14 mouse cellular contexts compared by ENCODE assay signal in the genomic region with DNA sequence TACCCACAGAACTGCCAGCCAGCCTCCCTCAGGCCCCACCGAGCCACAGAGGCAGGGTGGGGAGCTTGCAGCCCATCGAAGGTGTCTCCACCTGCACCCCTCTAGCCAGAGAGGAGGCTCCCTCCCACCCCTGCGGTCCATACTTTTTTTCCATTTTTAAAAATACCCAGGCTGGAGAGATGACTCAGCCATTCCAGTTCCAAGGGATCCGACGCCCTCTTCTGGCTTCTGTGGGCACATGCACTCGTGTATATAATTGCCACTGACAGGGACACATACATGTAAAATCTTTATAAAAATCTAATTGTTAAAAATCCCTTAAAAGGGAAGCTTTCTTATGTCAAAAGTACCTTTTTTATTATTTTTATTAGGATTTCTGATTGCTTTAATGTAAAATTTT. TPM values are rescaled to one million over a fixed set of nuclear protein-coding genes. Genes with fewer than 3 reads are reported as not detected.
DNase-seq lines count a peak whose midpoint lies in the region; ATAC-seq and TF ChIP-seq lines count a peak whose summit lies in the region.
"Had no signal": no experiment of that assay in that cellular context is flagged by ENCODE, and none has a peak within 500 bp of the region (broad histone marks: within the 10 kb centered on the region; RNA-seq: fewer than 3 reads in every experiment).

No protein-coding gene starts in this region.

- H3K4me2 ChIP-seq in intestine, embryonic 16.5 days (ENCODE audit: low read depth, low read length): no peak overlapping the region
- no peak overlapping the region for H3K4me2 ChIP-seq in intestine, embryonic 15.5 days (replicated peaks)
- no peak overlapping the region for H3K4me2 ChIP-seq in midbrain, postnatal 0 days (ENCODE audit: low read depth, low read length, poor library complexity, severe bottlenecking)
- H3K4me2 ChIP-seq in midbrain, embryonic 14.5 days (ENCODE audit: low read length): no peak overlapping the region
- H3K4me2 ChIP-seq: forebrain, embryonic 12.5 days; lung, embryonic 15.5 days had no signal

- H3K4me1 ChIP-seq in intestine, embryonic 16.5 days (ENCODE audit: control insufficient read depth, insufficient read depth, low read length): no peaks in the 10 kb centered on the region
- H3K4me1 ChIP-seq in intestine, embryonic 15.5 days (replicated peaks): no peaks in the 10 kb centered on the region
- no peaks in the 10 kb centered on the region for H3K4me1 ChIP-seq in midbrain, postnatal 0 days (ENCODE audit: insufficient read depth, low read length)
- H3K4me1 ChIP-seq in midbrain, embryonic 14.5 days (ENCODE audit: control insufficient read depth, insufficient read depth, low read length): no peaks in the 10 kb centered on the region
- H3K4me1 ChIP-seq in cortical plate, adult 2 months (ENCODE audit: control insufficient read depth, insufficient read depth, low read length): no peaks in the 10 kb centered on the region
- no peaks in the 10 kb centered on the region for H3K4me1 ChIP-seq in hindbrain, embryonic 10.5 days (replicated peaks)
- H3K4me1 ChIP-seq: embryonic facial prominence, embryonic 10.5 days; forebrain, embryonic 12.5 days; lung, embryonic 15.5 days had no signal

- TF ChIP-seq CTCF in midbrain, postnatal 0 days (IDR thresholded peaks at IDR 0.05): peak; percentile 47
- peak; percentile 36; the same call in 1 of the 2 replicates for TF ChIP-seq CTCF in cortical plate, adult 2 months (IDR thresholded peaks at IDR 0.05; ENCODE audit: extremely low read depth, insufficient read depth, low read length)

- ATAC-seq in intestine, embryonic 16.5 days: 0 out of 2 replicates have a peak, but pooled peaks have one; percentile 22
- no peak for ATAC-seq in intestine, embryonic 15.5 days
- no peak for ATAC-seq in midbrain, postnatal 0 days (ENCODE audit: low FRiP score)
- ATAC-seq in midbrain, embryonic 14.5 days (ENCODE audit: low FRiP score, low TSS enrichment): no peak

- no peak for TF ChIP-seq POLR2A in cortical plate, adult 2 months (IDR thresholded peaks at IDR 0.05; ENCODE audit: extremely low read depth, insufficient read depth, low read length)

- H3K27ac ChIP-seq in intestine, embryonic 16.5 days (ENCODE audit: low read length): no peak overlapping the region
- H3K27ac ChIP-seq in intestine, embryonic 15.5 days: no peak overlapping the region
- H3K27ac ChIP-seq in midbrain, postnatal 0 days (ENCODE audit: low read depth, low read length): no peak overlapping the region
- no peak overlapping the region for H3K27ac ChIP-seq in midbrain, embryonic 14.5 days (replicated peaks; ENCODE audit: low read depth, low read length)
- no peak overlapping the region for H3K27ac ChIP-seq in cortical plate, adult 2 months (ENCODE audit: insufficient read depth, low read length)
- no peak overlapping the region for H3K27ac ChIP-seq in hindbrain, embryonic 10.5 days
- H3K27ac ChIP-seq: embryonic facial prominence, embryonic 10.5 days; forebrain, embryonic 12.5 days; lung, embryonic 15.5 days had no signal

- DNase-seq in midbrain, postnatal 0 days (ENCODE audit: low spot score): peak; percentile 19
- no peak for DNase-seq in midbrain, embryonic 14.5 days
- DNase-seq in frontal cortex, postnatal 36 days (ENCODE audit: low spot score in 2 of 2): no peak
- DNase-seq in hindbrain, embryonic 10.5 days (ENCODE audit: low spot score): no peak
- DNase-seq: adrenal gland, adult 8-10 months; gastrocnemius, postnatal 25 days; kidney, postnatal 25 days; spleen, adult 18-20 months had no signal

- no peak overlapping the region for H3K9ac ChIP-seq in intestine, embryonic 16.5 days (ENCODE audit: low read depth, low read length)
- H3K9ac ChIP-seq in intestine, embryonic 15.5 days: no peak overlapping the region
- no peak overlapping the region for H3K9ac ChIP-seq in midbrain, postnatal 0 days (replicated peaks; ENCODE audit: low read length, poor library complexity, severe bottlenecking)
- H3K9ac ChIP-seq in midbrain, embryonic 14.5 days (replicated peaks; ENCODE audit: low read length): no peak overlapping the region
- H3K9ac ChIP-seq: forebrain, embryonic 12.5 days; lung, embryonic 15.5 days had no signal

- no peaks in the 10 kb centered on the region for H3K9me3 ChIP-seq in intestine, embryonic 16.5 days (ENCODE audit: control insufficient read depth, low read length)
- no peaks in the 10 kb centered on the region for H3K9me3 ChIP-seq in intestine, embryonic 15.5 days
- no peaks in the 10 kb centered on the region for H3K9me3 ChIP-seq in midbrain, postnatal 0 days (ENCODE audit: low read length)
- H3K9me3 ChIP-seq in midbrain, embryonic 14.5 days (ENCODE audit: control insufficient read depth, low read length): no peaks in the 10 kb centered on the region
- no peaks in the 10 kb centered on the region for H3K9me3 ChIP-seq in hindbrain, embryonic 10.5 days
- H3K9me3 ChIP-seq: embryonic facial prominence, embryonic 10.5 days; forebrain, embryonic 12.5 days; lung, embryonic 15.5 days had no signal

- no peak overlapping the region for H3K4me3 ChIP-seq in intestine, embryonic 16.5 days (ENCODE audit: low read length)
- no peak overlapping the region for H3K4me3 ChIP-seq in intestine, embryonic 15.5 days (replicated peaks)
- H3K4me3 ChIP-seq in midbrain, postnatal 0 days (ENCODE audit: low read depth, low read length): no peak overlapping the region
- no peak overlapping the region for H3K4me3 ChIP-seq in midbrain, embryonic 14.5 days (replicated peaks; ENCODE audit: low read depth, low read length)
- H3K4me3 ChIP-seq in cortical plate, adult 2 months (ENCODE audit: insufficient read depth, low read length): no peak overlapping the region
- no peak overlapping the region for H3K4me3 ChIP-seq in hindbrain, embryonic 10.5 days
- H3K4me3 ChIP-seq: embryonic facial prominence, embryonic 10.5 days; forebrain, embryonic 12.5 days; lung, embryonic 15.5 days had no signal

- WGBS in intestine, embryonic 16.5 days: 92% methylated on average over 6 of the region's 6 CpGs
- WGBS in intestine, embryonic 15.5 days: 94% methylated on average over 6 of the region's 6 CpGs
- WGBS in midbrain, postnatal 0 days: 98% methylated on average over 6 of the region's 6 CpGs
- 93% methylated on average over 6 of the region's 6 CpGs for WGBS in midbrain, embryonic 14.5 days
- WGBS in hindbrain, embryonic 10.5 days: 93% methylated on average over 6 of the region's 6 CpGs

- H3K36me3 ChIP-seq in intestine, embryonic 16.5 days (ENCODE audit: control insufficient read depth, insufficient read depth, low read length): peaks cover 9% of the 10 kb centered on the region; the same call in 1 of the 2 replicates
- 0 out of 2 replicates have a peak, but pooled peaks cover 8% of the 10 kb centered on the region for H3K36me3 ChIP-seq in intestine, embryonic 15.5 days
- peaks cover 23% of the 10 kb centered on the region for H3K36me3 ChIP-seq in midbrain, postnatal 0 days (ENCODE audit: insufficient read depth, low read length)
- H3K36me3 ChIP-seq in midbrain, embryonic 14.5 days (ENCODE audit: control insufficient read depth, insufficient read depth, low read length): peaks cover 49% of the 10 kb centered on the region
- H3K36me3 ChIP-seq in hindbrain, embryonic 10.5 days: peaks cover 70% of the 10 kb centered on the region

- H3K27me3 ChIP-seq in intestine, embryonic 16.5 days (replicated peaks; ENCODE audit: control insufficient read depth, insufficient read depth, low read length): no peaks in the 10 kb centered on the region
- no peaks in the 10 kb centered on the region for H3K27me3 ChIP-seq in intestine, embryonic 15.5 days (replicated peaks)
- H3K27me3 ChIP-seq in midbrain, postnatal 0 days (ENCODE audit: insufficient read depth, low read length): no peaks in the 10 kb centered on the region
- no peaks in the 10 kb centered on the region for H3K27me3 ChIP-seq in midbrain, embryonic 14.5 days (ENCODE audit: control insufficient read depth, insufficient read depth, low read length)
- H3K27me3 ChIP-seq in hindbrain, embryonic 10.5 days (ENCODE audit: insufficient read depth, poor library complexity, severe bottlenecking): no peaks in the 10 kb centered on the region
- H3K27me3 ChIP-seq: forebrain, embryonic 12.5 days; lung, embryonic 15.5 days had no signal

RNA-seq across cellular contexts. Expression of a gene that starts 13.7 kb away (rescaled TPM):
- polyA plus RNA-seq in intestine, embryonic 16.5 days (2015; fragmentation: Nextera tagmentation; extraction: Ambion mirVana): 57.5 and 62.7 TPM in 2 replicates
- polyA plus RNA-seq in intestine, embryonic 15.5 days (2015; fragmentation: Nextera tagmentation; extraction: Ambion mirVana): 56.0 and 56.9 TPM in 2 replicates
- total RNA-seq in midbrain, postnatal 0 days (2014; rRNA removed): 12.9 and 17.1 TPM in 2 replicates
- 25.1 and 28.2 TPM in 2 replicates for polyA plus RNA-seq in midbrain, postnatal 0 days (2015; fragmentation: Nextera tagmentation; extraction: Ambion mirVana)
- 11.1 and 15.5 TPM in 2 replicates for polyA plus RNA-seq in midbrain, embryonic 14.5 days (2014; fragmentation: Nextera tagmentation; extraction: Ambion mirVana)
- polyA plus RNA-seq in cortical plate, adult 2 months (2012; rRNA removed): 85.6 and 92.4 TPM in 2 replicates
- 58.1 and 60.9 TPM in 2 replicates for polyA plus RNA-seq in hindbrain, embryonic 10.5 days (2016; fragmentation: Nextera tagmentation; extraction: Ambion mirVana)

RNA-seq across cellular contexts. Expression of a gene that starts 59.9 kb away (rescaled TPM):
- polyA plus RNA-seq in intestine, embryonic 16.5 days (2015; fragmentation: Nextera tagmentation; extraction: Ambion mirVana): 28.1 and 29.9 TPM in 2 replicates
- 25.7 and 26.3 TPM in 2 replicates for polyA plus RNA-seq in intestine, embryonic 15.5 days (2015; fragmentation: Nextera tagmentation; extraction: Ambion mirVana)
- 52.2 and 56.0 TPM in 2 replicates for total RNA-seq in midbrain, postnatal 0 days (2014; rRNA removed)
- 31.3 and 34.6 TPM in 2 replicates for polyA plus RNA-seq in midbrain, postnatal 0 days (2015; fragmentation: Nextera tagmentation; extraction: Ambion mirVana)
- polyA plus RNA-seq in midbrain, embryonic 14.5 days (2014; fragmentation: Nextera tagmentation; extraction: Ambion mirVana): 41.3 and 46.2 TPM in 2 replicates
- polyA plus RNA-seq in cortical plate, adult 2 months (2012; rRNA removed): 18.0 and 19.1 TPM in 2 replicates
- polyA plus RNA-seq in hindbrain, embryonic 10.5 days (2016; fragmentation: Nextera tagmentation; extraction: Ambion mirVana): 37.7 and 39.1 TPM in 2 replicates

RNA-seq across cellular contexts. Expression of a gene that starts 60.0 kb away (rescaled TPM):
- polyA plus RNA-seq in intestine, embryonic 16.5 days (2015; fragmentation: Nextera tagmentation; extraction: Ambion mirVana): 39.8 and 43.3 TPM in 2 replicates
- polyA plus RNA-seq in intestine, embryonic 15.5 days (2015; fragmentation: Nextera tagmentation; extraction: Ambion mirVana): 40.9 and 41.2 TPM in 2 replicates
- 94.6 and 115 TPM in 2 replicates for total RNA-seq in midbrain, postnatal 0 days (2014; rRNA removed)
- polyA plus RNA-seq in midbrain, postnatal 0 days (2015; fragmentation: Nextera tagmentation; extraction: Ambion mirVana): 84.8 and 89.9 TPM in 2 replicates
- polyA plus RNA-seq in midbrain, embryonic 14.5 days (2014; fragmentation: Nextera tagmentation; extraction: Ambion mirVana): 66.6 and 71.2 TPM in 2 replicates
- polyA plus RNA-seq in cortical plate, adult 2 months (2012; rRNA removed): 138 and 144 TPM in 2 replicates
- 25.0 and 27.8 TPM in 2 replicates for polyA plus RNA-seq in hindbrain, embryonic 10.5 days (2016; fragmentation: Nextera tagmentation; extraction: Ambion mirVana)
